Mouse (Mus musculus): ENCODE data around the gene Rbpms2. TPM values are rescaled to one million over a fixed set of nuclear protein-coding genes. Genes with fewer than 3 reads are reported as not detected.
"Not testable (repeated sequence)": the region's sequence is repeated elsewhere in the genome, so short reads cannot be mapped to it uniquely, and the experiment has no call there.

Rbpms2 gene
- polyA plus RNA-seq, 1 experiment from 2014 or later: 4.2 TPM

- 83% methylated on average over 2 of the region's 2 CpGs for WGBS
- H3K9me3 ChIP-seq (replicated peaks): no peaks in the 10 kb centered on the region
- H3K4me1 ChIP-seq: peaks cover 32% of the 10 kb centered on the region
- no peak for ATAC-seq
- no peak overlapping the region for H3K4me3 ChIP-seq
- no peak overlapping the region for H3K27ac ChIP-seq
- H3K36me3 ChIP-seq (ENCODE audit: poor library complexity, severe bottlenecking): peaks cover 36% of the 10 kb centered on the region
- H3K27me3 ChIP-seq: no peaks in the 10 kb centered on the region
- H3K4me2 ChIP-seq: no peak overlapping the region
- no peak overlapping the region for H3K9ac ChIP-seq
Measured at GRCm38 (mm10) chr9:65684704-65685103, 55.3 kb downstream of the Rbpms2 start.

GRCm38 (mm10) chr9:65689869-65690268 is 60.4 kb downstream of the Rbpms2 start:
- not testable (repeated sequence) for H3K4me2 ChIP-seq; ATAC-seq; H3K9ac ChIP-seq; H3K27ac ChIP-seq; H3K27me3 ChIP-seq; H3K4me3 ChIP-seq; H3K9me3 ChIP-seq (replicated peaks)
- Histone ChIP-seq H3K4me1 (peaks cover 24% of the 10 kb centered on the region), H3K36me3 (ENCODE audit: poor library complexity, severe bottlenecking) (peaks cover 73% of the 10 kb centered on the region)
- WGBS: 46% methylated on average over 2 of the region's 2 CpGs

- Histone ChIP-seq H3K9me3 (replicated peaks) (no peaks in the 10 kb centered on the region), H3K4me3 (no peak overlapping the region), H3K27ac (peak overlapping the region; percentile 76; the same call in 1 of the 2 replicates), H3K36me3 (ENCODE audit: poor library complexity, severe bottlenecking) (peaks cover 80% of the 10 kb centered on the region), H3K27me3 (no peaks in the 10 kb centered on the region), H3K4me1 (peaks cover 31% of the 10 kb centered on the region), H3K4me2 (no peak overlapping the region), H3K9ac (0 out of 2 replicates have a peak overlapping the region, but pooled peaks have one; percentile 21)
- WGBS: 18% methylated on average over 3 of the region's 3 CpGs
- ATAC-seq: no peak
Measured at GRCm38 (mm10) chr9:65692466-65692865, 63.0 kb downstream of the Rbpms2 start.

- Histone ChIP-seq H3K36me3 (ENCODE audit: poor library complexity, severe bottlenecking) (peaks cover 80% of the 10 kb centered on the region), H3K27me3 (no peaks in the 10 kb centered on the region), H3K4me2 (no peak overlapping the region), H3K9me3 (replicated peaks) (no peaks in the 10 kb centered on the region), H3K4me3 (no peak overlapping the region), H3K27ac (peak overlapping the region; percentile 76), H3K4me1 (peaks cover 31% of the 10 kb centered on the region), H3K9ac (0 out of 2 replicates have a peak overlapping the region, but pooled peaks have one; percentile 5)
- 31% methylated on average over 5 of the region's 5 CpGs for WGBS
- no peak for ATAC-seq
Measured at GRCm38 (mm10) chr9:65692959-65693603, 63.6 kb downstream of the Rbpms2 start.

DNA sequence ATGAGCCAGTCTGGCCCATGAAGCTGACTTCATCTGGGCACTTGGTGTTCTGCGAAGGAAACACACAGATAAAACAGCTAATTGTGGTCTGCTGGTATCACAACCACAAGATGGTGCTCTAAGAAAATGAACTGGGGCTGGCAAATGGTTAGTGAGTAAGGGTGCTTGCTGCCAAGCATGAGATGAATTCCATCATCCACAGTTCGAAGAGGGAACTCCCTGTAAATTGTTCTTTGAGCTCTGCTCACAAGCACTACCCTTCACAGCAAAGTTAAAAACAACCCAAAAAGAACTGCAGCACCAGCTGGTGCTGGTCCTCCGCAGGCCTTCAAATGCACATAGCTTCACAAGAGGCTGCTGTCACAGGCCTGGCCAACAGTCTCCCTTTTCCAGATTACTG is 66.2 kb downstream of the Rbpms2 start:
- 76% methylated on average over 3 of the region's 3 CpGs for WGBS
- Histone ChIP-seq H3K9ac (no peak overlapping the region), H3K9me3 (replicated peaks) (no peaks in the 10 kb centered on the region), H3K27me3 (no peaks in the 10 kb centered on the region), H3K27ac (no peak overlapping the region), H3K4me2 (no peak overlapping the region), H3K4me1 (peaks cover 31% of the 10 kb centered on the region), H3K4me3 (no peak overlapping the region), H3K36me3 (ENCODE audit: poor library complexity, severe bottlenecking) (peaks cover 89% of the 10 kb centered on the region)
- 0 out of 2 replicates have a peak, but pooled peaks have one; percentile 34 for ATAC-seq

DNA sequence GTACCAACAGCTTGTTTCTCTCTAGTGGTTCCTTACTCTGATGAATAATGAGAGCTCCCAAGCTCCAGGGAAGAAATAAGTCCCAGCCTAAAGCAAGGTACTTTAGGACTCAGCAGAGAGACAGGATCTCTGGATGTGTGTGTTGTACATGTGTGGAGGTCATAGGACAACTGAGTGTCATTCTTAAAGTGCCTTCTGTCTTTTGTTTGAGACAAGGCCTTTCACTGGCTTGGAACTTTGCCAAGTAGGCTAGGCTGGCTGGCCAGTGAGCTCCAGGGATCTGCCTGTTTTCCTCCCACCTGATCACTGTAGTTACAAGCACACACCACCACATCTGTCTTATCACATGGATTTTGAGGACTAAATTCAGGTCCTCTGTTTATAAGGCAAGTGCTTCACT is 66.9 kb downstream of the Rbpms2 start:
- Histone ChIP-seq H3K4me3 (no peak overlapping the region), H3K27ac (no peak overlapping the region), H3K4me2 (no peak overlapping the region), H3K9me3 (replicated peaks) (no peaks in the 10 kb centered on the region), H3K36me3 (ENCODE audit: poor library complexity, severe bottlenecking) (peaks cover 90% of the 10 kb centered on the region), H3K27me3 (no peaks in the 10 kb centered on the region), H3K9ac (no peak overlapping the region), H3K4me1 (peaks cover 31% of the 10 kb centered on the region)
- no peak for ATAC-seq

GRCm38 (mm10) chr9:65697356-65697755 is 67.9 kb downstream of the Rbpms2 start:
- H3K9me3 ChIP-seq (replicated peaks): no peaks in the 10 kb centered on the region
- no peak overlapping the region for H3K4me2 ChIP-seq
- 82% methylated on average over 7 of the region's 7 CpGs for WGBS
- no peak for ATAC-seq
- H3K4me1 ChIP-seq: peaks cover 27% of the 10 kb centered on the region
- peaks cover 91% of the 10 kb centered on the region for H3K36me3 ChIP-seq (ENCODE audit: poor library complexity, severe bottlenecking)
- no peak overlapping the region for H3K27ac ChIP-seq
- H3K27me3 ChIP-seq: no peaks in the 10 kb centered on the region
- H3K9ac ChIP-seq: no peak overlapping the region
- H3K4me3 ChIP-seq: no peak overlapping the region

DNA sequence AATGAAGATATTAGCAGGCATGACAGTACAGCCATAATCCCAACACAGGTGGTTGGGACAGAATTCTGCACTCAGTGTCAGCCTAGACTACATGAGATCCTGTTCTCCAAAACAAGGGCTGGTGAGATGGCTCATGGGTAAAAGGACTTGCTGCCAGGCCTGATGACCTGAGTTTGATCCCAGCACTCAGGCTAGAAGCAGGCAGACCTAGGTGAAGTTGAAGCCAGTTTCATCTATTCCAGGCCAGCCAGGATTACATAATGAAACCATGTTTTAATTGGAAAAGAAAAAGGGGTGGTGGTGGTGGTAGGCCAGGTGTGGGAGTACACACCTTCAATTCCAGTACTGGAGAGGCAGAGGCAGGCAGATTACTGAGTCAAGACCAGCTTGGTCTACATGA is 68.5 kb downstream of the Rbpms2 start:
- Histone ChIP-seq H3K9me3 (replicated peaks) (no peaks in the 10 kb centered on the region), H3K36me3 (ENCODE audit: poor library complexity, severe bottlenecking) (peaks cover 91% of the 10 kb centered on the region), H3K27ac (no peak overlapping the region), H3K4me2 (no peak overlapping the region), H3K9ac (no peak overlapping the region), H3K4me1 (peaks cover 20% of the 10 kb centered on the region), H3K4me3 (no peak overlapping the region), H3K27me3 (no peaks in the 10 kb centered on the region)
- no peak for ATAC-seq

- no peak overlapping the region for H3K4me2 ChIP-seq
- H3K4me3 ChIP-seq: no peak overlapping the region
- no peaks in the 10 kb centered on the region for H3K9me3 ChIP-seq (replicated peaks)
- no peak overlapping the region for H3K9ac ChIP-seq
- H3K27me3 ChIP-seq: no peaks in the 10 kb centered on the region
- peaks cover 93% of the 10 kb centered on the region for H3K36me3 ChIP-seq (ENCODE audit: poor library complexity, severe bottlenecking)
- ATAC-seq: no peak
- no peak overlapping the region for H3K27ac ChIP-seq
- WGBS: 90% methylated on average over 6 of the region's 6 CpGs
- peaks cover 7% of the 10 kb centered on the region; the same call in 1 of the 2 replicates for H3K4me1 ChIP-seq
Measured at GRCm38 (mm10) chr9:65700504-65700903, 71.1 kb downstream of the Rbpms2 start.

GRCm38 (mm10) chr9:65702286-65702685 is 72.8 kb downstream of the Rbpms2 start:
- no peak overlapping the region for H3K4me2 ChIP-seq
- ATAC-seq: no peak
- no peak overlapping the region for H3K27ac ChIP-seq
- no peaks in the 10 kb centered on the region for H3K9me3 ChIP-seq (replicated peaks)
- H3K4me3 ChIP-seq: no peak overlapping the region
- H3K36me3 ChIP-seq (ENCODE audit: poor library complexity, severe bottlenecking): peaks cover 81% of the 10 kb centered on the region
- WGBS: 95% methylated on average over 9 of the region's 9 CpGs
- H3K4me1 ChIP-seq: no peaks in the 10 kb centered on the region
- H3K9ac ChIP-seq: no peak overlapping the region
- H3K27me3 ChIP-seq: no peaks in the 10 kb centered on the region

- Histone ChIP-seq H3K4me1 (no peaks in the 10 kb centered on the region), H3K9me3 (replicated peaks) (no peaks in the 10 kb centered on the region), H3K36me3 (ENCODE audit: poor library complexity, severe bottlenecking) (peaks cover 71% of the 10 kb centered on the region), H3K9ac (no peak overlapping the region), H3K4me3 (no peak overlapping the region), H3K27me3 (no peaks in the 10 kb centered on the region), H3K4me2 (no peak overlapping the region), H3K27ac (no peak overlapping the region)
- 88% methylated on average over 7 of the region's 7 CpGs for WGBS
- no peak for ATAC-seq
Measured at GRCm38 (mm10) chr9:65703241-65703640, 73.8 kb downstream of the Rbpms2 start.

DNA sequence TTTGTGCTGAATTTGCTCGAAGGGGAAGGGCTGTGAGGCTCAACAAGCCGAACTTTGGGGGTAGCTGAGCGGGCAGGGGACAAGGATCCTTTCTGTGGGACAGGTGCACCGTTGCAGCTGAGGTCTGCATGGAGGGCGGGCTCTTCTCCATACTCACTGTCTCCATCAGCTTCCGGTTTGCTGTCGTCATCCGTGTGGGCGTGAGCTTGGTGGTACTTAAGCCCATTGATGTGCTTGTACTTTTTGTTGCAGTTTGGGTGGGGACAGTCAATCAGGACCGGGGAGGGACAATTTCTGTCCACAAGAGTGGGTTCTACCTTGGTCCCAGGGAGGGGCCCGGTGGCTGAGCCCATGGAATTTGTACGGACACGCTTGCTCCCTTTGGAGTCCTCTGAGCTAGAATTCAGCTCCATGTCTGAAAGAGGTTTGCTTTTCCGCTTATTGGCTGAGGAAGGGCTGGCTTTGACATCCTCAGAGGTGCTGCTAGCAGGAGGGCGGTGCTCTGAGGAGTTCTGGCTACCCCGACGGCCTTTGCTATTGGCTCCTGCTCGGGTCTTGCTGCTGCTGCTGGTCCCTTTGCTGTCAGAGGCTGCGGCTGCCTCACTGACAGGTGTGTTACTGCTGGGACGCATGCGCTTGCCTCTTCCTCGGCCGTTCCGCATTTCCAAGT is 74.6 kb downstream of the Rbpms2 start:
- H3K4me2 ChIP-seq: no peak overlapping the region
- peaks cover 64% of the 10 kb centered on the region for H3K36me3 ChIP-seq (ENCODE audit: poor library complexity, severe bottlenecking)
- H3K4me1 ChIP-seq: no peaks in the 10 kb centered on the region
- ATAC-seq: no peak
- H3K9me3 ChIP-seq (replicated peaks): no peaks in the 10 kb centered on the region
- 89% methylated on average over 24 of the region's 24 CpGs for WGBS
- no peaks in the 10 kb centered on the region for H3K27me3 ChIP-seq
- H3K27ac ChIP-seq: no peak overlapping the region
- H3K4me3 ChIP-seq: no peak overlapping the region
- H3K9ac ChIP-seq: no peak overlapping the region
